Mouse (Mus musculus): ENCODE measurements at regions not wholly inside any gene's neighbourhood (a gene's known extent, or its start where the extent isn't known, plus 50 kb on each side); places are given as distances from the start of the nearest gene placed in this dataset.

DNA sequence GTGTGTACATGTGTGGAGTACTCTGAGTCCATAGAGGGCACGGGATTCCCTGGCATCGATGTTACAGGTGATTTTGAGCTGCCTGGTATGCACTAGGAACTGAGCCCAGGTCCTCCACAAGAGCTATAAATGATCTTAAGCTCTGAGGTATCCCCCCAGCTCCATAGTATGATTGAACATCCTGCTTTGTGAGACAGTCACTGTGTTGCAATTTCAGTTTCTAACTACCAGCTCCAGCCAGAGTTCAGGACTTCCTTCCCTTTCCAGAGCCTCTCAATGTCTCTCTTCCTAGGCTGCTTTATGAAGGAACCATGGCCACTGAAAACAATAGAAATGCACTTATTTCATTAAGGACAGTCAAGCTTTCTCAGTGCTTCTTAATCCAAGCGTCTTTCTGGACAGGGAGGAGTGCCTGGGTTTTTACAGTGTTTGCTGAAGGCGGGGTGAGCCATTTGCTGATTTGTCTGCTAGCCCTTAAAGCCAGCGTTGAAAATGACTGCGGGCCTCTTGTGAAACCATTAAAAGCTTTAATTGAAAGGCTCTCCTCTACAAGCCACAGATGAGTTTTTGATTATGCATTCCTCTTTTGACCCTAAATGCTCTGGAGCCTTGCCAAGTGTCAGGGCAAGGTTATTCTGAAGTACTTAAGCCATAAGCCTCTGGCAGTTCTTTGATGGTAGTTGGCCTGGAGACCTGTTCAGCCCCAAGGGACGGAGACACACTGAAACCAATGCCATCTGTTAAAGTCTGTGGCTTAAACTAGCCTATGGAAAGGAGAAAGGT, 155.1 kb upstream of the Pfn2 start:
- intact Hi-C loops (cut with DNase I), result no loop called here
- no peak for DNase-seq
- no peaks in the 10 kb centered on the region for H3K36me3 ChIP-seq (ENCODE audit: control insufficient read depth, insufficient read depth, low read length)
- 64% methylated on average over 7 of the region's 7 CpGs for WGBS
- no peak for TF ChIP-seq POLR2A (IDR thresholded peaks at IDR 0.05; ENCODE audit: insufficient read depth, low read depth, low read length)
- no peak for TF ChIP-seq CTCF (IDR thresholded peaks at IDR 0.05)
- TF ChIP-seq EP300 (IDR thresholded peaks at IDR 0.05; ENCODE audit: insufficient read depth, low read depth, low read length), result no peak
- H3K27ac ChIP-seq, result no peak overlapping the region
- no peaks in the 10 kb centered on the region for H3K79me2 ChIP-seq (replicated peaks; ENCODE audit: control insufficient read depth, insufficient read depth, low read length)
- H3K9ac ChIP-seq (ENCODE audit: low read depth, low read length), result no peak overlapping the region
- no peaks in the 10 kb centered on the region for H3K27me3 ChIP-seq (ENCODE audit: control insufficient read depth, insufficient read depth, low read length)
- no peak overlapping the region for H3K4me3 ChIP-seq
- H3K4me1 ChIP-seq (ENCODE audit: control insufficient read depth, insufficient read depth, low read length), result no peaks in the 10 kb centered on the region

DNA sequence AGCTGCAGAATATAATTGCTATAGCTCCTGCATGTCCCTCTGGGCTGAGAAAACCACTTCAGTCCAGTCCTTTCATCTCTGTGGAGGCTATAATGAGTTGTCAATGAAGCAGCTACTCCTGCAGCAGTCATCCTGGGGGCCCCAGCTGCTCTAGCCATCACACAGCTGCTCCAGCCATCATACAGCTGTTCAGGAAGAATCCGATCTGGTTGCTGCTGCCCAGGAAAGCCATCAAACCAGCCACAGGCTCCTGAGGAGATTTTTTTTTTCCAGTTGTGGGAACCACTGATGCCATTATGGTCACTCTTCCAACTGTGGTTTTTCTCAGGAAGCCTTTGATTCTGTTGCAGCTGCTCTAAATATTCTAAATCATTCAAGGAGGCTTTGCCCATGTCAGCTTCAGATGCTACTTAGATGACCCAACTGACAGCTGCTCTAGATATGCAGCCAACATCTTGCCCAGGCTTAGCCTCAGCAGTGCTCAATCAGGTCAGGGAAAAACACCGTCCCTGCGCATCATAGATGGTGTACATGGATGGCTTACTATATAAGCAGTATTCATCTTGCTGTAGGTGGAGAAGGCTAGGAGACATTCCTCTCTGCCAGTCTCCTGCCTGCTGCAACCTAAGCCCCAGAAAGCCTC, 177.0 kb upstream of the Pfn2 start:
- no peak overlapping the region for H3K9ac ChIP-seq (ENCODE audit: low read depth, low read length)
- 66% methylated on average over 3 of the region's 3 CpGs for WGBS
- no peak overlapping the region for H3K27ac ChIP-seq
- no peak for TF ChIP-seq EP300 (IDR thresholded peaks at IDR 0.05; ENCODE audit: insufficient read depth, low read depth, low read length)
- TF ChIP-seq POLR2A (IDR thresholded peaks at IDR 0.05; ENCODE audit: insufficient read depth, low read depth, low read length), result no peak
- TF ChIP-seq CTCF (IDR thresholded peaks at IDR 0.05), result no peak
- intact Hi-C loops (cut with DNase I), result no loop called here
- no peaks in the 10 kb centered on the region for H3K4me1 ChIP-seq (ENCODE audit: control insufficient read depth, insufficient read depth, low read length)
- H3K4me3 ChIP-seq, result no peak overlapping the region
- no peaks in the 10 kb centered on the region for H3K79me2 ChIP-seq (replicated peaks; ENCODE audit: control insufficient read depth, insufficient read depth, low read length)
- no peak for DNase-seq
- H3K36me3 ChIP-seq (ENCODE audit: control insufficient read depth, insufficient read depth, low read length), result no peaks in the 10 kb centered on the region
- no peaks in the 10 kb centered on the region for H3K27me3 ChIP-seq (ENCODE audit: control insufficient read depth, insufficient read depth, low read length)

DNA sequence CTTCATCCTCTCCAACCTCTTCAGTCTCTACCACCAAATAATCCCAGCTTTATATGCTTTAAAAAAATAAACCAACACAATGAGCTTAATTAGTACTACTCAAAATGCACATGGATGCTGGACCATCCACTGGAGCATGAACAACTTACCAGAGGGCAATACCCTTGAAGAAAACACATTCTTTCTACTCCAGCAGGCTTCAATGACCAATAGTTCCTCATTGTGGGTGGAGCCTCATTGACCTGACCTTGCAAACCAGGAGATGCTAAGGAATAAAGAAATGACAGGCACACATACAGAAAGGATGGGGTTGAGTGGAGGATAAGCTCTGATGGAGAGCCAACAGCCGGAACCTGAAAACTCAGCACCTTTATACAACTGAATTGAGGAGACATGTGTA, 201.7 kb upstream of the Pfn2 start:
- no peak overlapping the region for H3K27ac ChIP-seq
- TF ChIP-seq CTCF (IDR thresholded peaks at IDR 0.05), result no peak
- intact Hi-C loops (cut with DNase I), result no loop called here
- H3K4me3 ChIP-seq, result no peak overlapping the region
- no peak for DNase-seq
- WGBS, result 93% methylated on average over 1 of the region's 1 CpGs
- no peaks in the 10 kb centered on the region for H3K4me1 ChIP-seq (ENCODE audit: control insufficient read depth, insufficient read depth, low read length)
- H3K9ac ChIP-seq (ENCODE audit: low read depth, low read length), result no peak overlapping the region
- H3K27me3 ChIP-seq (ENCODE audit: control insufficient read depth, insufficient read depth, low read length), result no peaks in the 10 kb centered on the region
- H3K79me2 ChIP-seq (replicated peaks; ENCODE audit: control insufficient read depth, insufficient read depth, low read length), result no peaks in the 10 kb centered on the region
- H3K36me3 ChIP-seq (ENCODE audit: control insufficient read depth, insufficient read depth, low read length), result no peaks in the 10 kb centered on the region

DNA sequence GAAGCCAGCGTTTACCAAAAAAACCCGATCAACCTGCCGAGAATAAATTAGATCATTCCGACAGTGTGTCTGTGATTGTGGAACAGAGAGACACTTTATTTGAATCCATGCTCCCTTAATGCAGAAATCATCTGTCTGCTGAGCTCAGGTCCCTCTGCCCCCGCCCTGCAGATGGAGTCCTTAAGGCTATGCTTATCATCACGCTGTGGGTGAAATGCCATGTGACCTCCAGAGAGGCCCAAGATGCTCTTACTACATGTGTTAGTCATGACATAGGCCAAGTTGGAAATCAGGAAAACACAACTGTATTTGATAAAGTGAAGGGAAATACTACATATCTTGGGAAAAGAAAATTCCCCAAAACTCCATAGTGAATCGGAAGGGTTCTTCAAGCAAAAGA, 206.8 kb upstream of the Pfn2 start:
- Histone ChIP-seq H3K4me3 (no peak overlapping the region), H3K9ac (ENCODE audit: low read depth, low read length) (no peak overlapping the region), H3K27me3 (ENCODE audit: control insufficient read depth, insufficient read depth, low read length) (no peaks in the 10 kb centered on the region), H3K27ac (no peak overlapping the region), H3K79me2 (replicated peaks; ENCODE audit: control insufficient read depth, insufficient read depth, low read length) (no peaks in the 10 kb centered on the region), H3K36me3 (ENCODE audit: control insufficient read depth, insufficient read depth, low read length) (no peaks in the 10 kb centered on the region), H3K4me1 (ENCODE audit: control insufficient read depth, insufficient read depth, low read length) (peaks cover 2% of the 10 kb centered on the region; the same call in 1 of the 2 replicates)
- TF ChIP-seq CTCF (IDR thresholded peaks at IDR 0.05), result no peak
- no peak for TF ChIP-seq POLR2A (IDR thresholded peaks at IDR 0.05; ENCODE audit: insufficient read depth, low read depth, low read length)
- TF ChIP-seq EP300 (IDR thresholded peaks at IDR 0.05; ENCODE audit: insufficient read depth, low read depth, low read length), result no peak
- 75% methylated on average over 7 of the region's 7 CpGs for WGBS
- intact Hi-C loops (cut with DNase I), result no loop called here
- no peak for DNase-seq

DNA sequence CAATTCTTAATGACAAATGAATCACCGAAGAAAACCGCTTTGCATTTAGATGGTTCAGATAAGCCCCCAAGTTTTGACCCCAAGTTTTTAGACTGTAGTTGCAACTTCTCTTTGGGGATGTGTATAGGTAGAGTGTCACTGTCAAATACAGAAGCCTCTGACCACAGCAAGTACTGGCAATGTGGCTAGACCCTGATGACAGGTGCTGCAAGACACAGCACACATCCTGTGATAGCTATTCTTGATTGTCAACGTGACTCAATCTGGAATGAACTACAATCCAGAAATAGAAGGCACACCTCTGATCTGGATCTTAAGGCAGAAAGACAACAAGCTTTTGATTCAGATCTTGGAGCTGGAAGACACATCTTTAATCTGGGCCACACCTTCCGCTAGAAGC, 207.3 kb upstream of the Pfn2 start:
- Histone ChIP-seq H3K9ac (ENCODE audit: low read depth, low read length) (no peak overlapping the region), H3K27me3 (ENCODE audit: control insufficient read depth, insufficient read depth, low read length) (no peaks in the 10 kb centered on the region), H3K27ac (no peak overlapping the region), H3K4me1 (ENCODE audit: control insufficient read depth, insufficient read depth, low read length) (peaks cover 2% of the 10 kb centered on the region; the same call in 1 of the 2 replicates), H3K36me3 (ENCODE audit: control insufficient read depth, insufficient read depth, low read length) (no peaks in the 10 kb centered on the region), H3K79me2 (replicated peaks; ENCODE audit: control insufficient read depth, insufficient read depth, low read length) (no peaks in the 10 kb centered on the region), H3K4me3 (no peak overlapping the region)
- intact Hi-C loops (cut with DNase I), result no loop called here
- DNase-seq, result no peak
- no peak for TF ChIP-seq EP300 (IDR thresholded peaks at IDR 0.05; ENCODE audit: insufficient read depth, low read depth, low read length)
- no peak for TF ChIP-seq POLR2A (IDR thresholded peaks at IDR 0.05; ENCODE audit: insufficient read depth, low read depth, low read length)
- TF ChIP-seq CTCF (IDR thresholded peaks at IDR 0.05), result no peak
- WGBS, result 77% methylated on average over 4 of the region's 4 CpGs
